ENCODE assay signal across 23 mouse cellular contexts in the genomic region with DNA sequence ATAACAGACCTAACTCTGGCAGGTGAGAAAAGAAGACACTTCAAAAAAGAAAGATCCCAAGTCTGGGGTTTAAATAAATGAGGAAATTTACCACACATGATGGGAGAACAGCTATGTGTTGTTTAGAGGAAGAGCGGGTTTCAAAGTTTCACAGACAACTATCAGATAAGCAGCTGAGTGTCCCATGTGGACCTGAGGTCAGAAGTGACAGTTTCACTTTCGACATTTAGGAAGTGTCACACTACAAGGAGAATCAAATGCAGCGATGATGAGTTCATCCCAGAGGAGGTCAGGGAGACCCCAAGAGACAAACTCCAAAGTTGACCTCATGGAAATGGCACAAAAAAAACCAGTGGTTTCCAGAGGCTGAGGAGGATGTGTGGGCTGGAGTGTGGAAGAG.
DNase-seq lines count a peak whose midpoint lies in the region; ATAC-seq and TF ChIP-seq lines count a peak whose summit lies in the region.
"Had no signal": no experiment of that assay in that cellular context is flagged by ENCODE, and none has a peak within 500 bp of the region (broad histone marks: within the 10 kb centered on the region; RNA-seq: fewer than 3 reads in every experiment).

No protein-coding gene starts in this region.

- H3K4me1 ChIP-seq in liver, postnatal 0 days (ENCODE audit: insufficient read depth), result no peaks in the 10 kb centered on the region
- peaks cover 2 to 7% of the 10 kb centered on the region in 2 experiments; a peak in 2 of 4 replicates for H3K4me1 ChIP-seq in CH12.LX (ENCODE audit: control insufficient read depth in 1 of 2, insufficient read depth in 2 of 2)
- H3K4me1 ChIP-seq in heart, embryonic 11.5 days (ENCODE audit: control insufficient read depth, insufficient read depth, low read length), result no peaks in the 10 kb centered on the region
- H3K4me1 ChIP-seq in forebrain, embryonic 12.5 days, result no peaks in the 10 kb centered on the region
- H3K4me1 ChIP-seq: embryonic facial prominence, embryonic 12.5 days had no signal

- in situ Hi-C loops in CH12.LX (cut with MboI; ENCODE audit: low pct_ligation_motif_present, low pct_unique_long_range_greater_than_20kb, low sequenced_read_pairs), result no loop called here

- H3K27ac ChIP-seq in liver, postnatal 0 days (ENCODE audit: low read depth), result no peak overlapping the region
- no peak overlapping the region for H3K27ac ChIP-seq in CH12.LX (ENCODE audit: insufficient read depth, low read depth)
- no peak overlapping the region for H3K27ac ChIP-seq in heart, embryonic 11.5 days (ENCODE audit: low read depth, low read length)
- H3K27ac ChIP-seq in forebrain, embryonic 12.5 days, result no peak overlapping the region
- H3K27ac ChIP-seq: embryonic facial prominence, embryonic 10.5 days; embryonic facial prominence, embryonic 12.5 days had no signal

- 39% methylated on average over 3 of the region's 3 CpGs for WGBS in liver, postnatal 0 days (ENCODE audit: insufficient replicate concordance)
- WGBS in heart, embryonic 11.5 days (ENCODE audit: insufficient replicate concordance), result 69% methylated on average over 3 of the region's 3 CpGs
- 92% methylated on average over 3 of the region's 3 CpGs for WGBS in forebrain, embryonic 12.5 days

- TF ChIP-seq POLR2A in CH12.LX (IDR thresholded peaks at IDR 0.05; ENCODE audit: low read depth, low read length), result no peak

- no peaks in the 10 kb centered on the region for H3K79me2 ChIP-seq in CH12.LX (replicated peaks; ENCODE audit: control insufficient read depth, extremely low read depth, insufficient read depth, poor library complexity, severe bottlenecking)

- TF ChIP-seq EP300 in liver, postnatal 0 days (IDR thresholded peaks at IDR 0.05; ENCODE audit: low read depth), result no peak
- TF ChIP-seq EP300 in CH12.LX (IDR thresholded peaks at IDR 0.05; ENCODE audit: low read length), result no peak

- DNase-seq in liver, postnatal 0 days, result no peak
- DNase-seq in liver, result no peak
- no peak for DNase-seq in CH12.LX (ENCODE audit: extremely low read depth)
- DNase-seq in gastrocnemius, postnatal 36 days, result no peak
- DNase-seq: adrenal gland, adult 2 months; adrenal gland, postnatal 10 days; adrenal gland, postnatal 25 days; B cell, adult 2 months; cerebellum, adult 11 months; cerebellum, adult 18-20 months; cerebellum, adult 8-10 months; cerebellum, adult 9-11 months; cerebellum, postnatal 14 days; cerebellum, postnatal 36 days had no signal

- no peak for TF ChIP-seq RAD21 in CH12.LX (IDR thresholded peaks at IDR 0.05; ENCODE audit: low read depth, low read length)

- H3K4me2 ChIP-seq in liver, postnatal 0 days (ENCODE audit: low read depth, low read length), result 0 out of 2 replicates have a peak overlapping the region, but pooled peaks have one; percentile 0
- peak overlapping the region; percentile 11; the same call in 1 of the 2 replicates for H3K4me2 ChIP-seq in CH12.LX (ENCODE audit: insufficient read depth, low read depth, poor library complexity, severe bottlenecking)
- H3K4me2 ChIP-seq in heart, embryonic 11.5 days, result no peak overlapping the region
- no peak overlapping the region for H3K4me2 ChIP-seq in forebrain, embryonic 12.5 days
- H3K4me2 ChIP-seq: embryonic facial prominence, embryonic 12.5 days had no signal

- peak; percentile 78 for ATAC-seq in liver, postnatal 0 days
- ATAC-seq in granulocyte monocyte progenitor cell, adult 5-6 weeks (replicated peaks; ENCODE audit: poor library complexity, severe bottlenecking), result peak; percentile 84
- ATAC-seq in megakaryocyte progenitor cell, adult 5-6 weeks (replicated peaks; ENCODE audit: poor library complexity), result peak; percentile 87
- no peak for ATAC-seq in heart, embryonic 11.5 days (replicated peaks; ENCODE audit: insufficient number of reproducible peaks, low FRiP score, low TSS enrichment)
- ATAC-seq in forebrain, embryonic 12.5 days (ENCODE audit: low FRiP score), result no peak
- ATAC-seq: CD4-positive, CD25-positive, alpha-beta regulatory T cell, adult 4 months; forebrain, embryonic 14.5 days; forebrain, embryonic 16.5 days had no signal

- H3K4me3 ChIP-seq in liver, postnatal 0 days (ENCODE audit: low read depth, low read length), result no peak overlapping the region
- H3K4me3 ChIP-seq in CH12.LX (replicated peaks in 1 of 3; ENCODE audit: low read depth in 2 of 3, low read length in 2 of 3, poor library complexity in 1 of 3), result no peak overlapping the region
- H3K4me3 ChIP-seq in heart, embryonic 11.5 days (ENCODE audit: low read depth, low read length), result no peak overlapping the region
- no peak overlapping the region for H3K4me3 ChIP-seq in forebrain, embryonic 12.5 days (replicated peaks)
- H3K4me3 ChIP-seq: embryonic facial prominence, embryonic 10.5 days; embryonic facial prominence, embryonic 12.5 days had no signal

- no peaks in the 10 kb centered on the region for H3K36me3 ChIP-seq in liver, postnatal 0 days (replicated peaks; ENCODE audit: insufficient read depth, low read length)
- no peaks in the 10 kb centered on the region for H3K36me3 ChIP-seq in CH12.LX (replicated peaks in 1 of 2; ENCODE audit: control insufficient read depth in 1 of 2, insufficient read depth in 1 of 2, low read length in 1 of 2)
- no peaks in the 10 kb centered on the region for H3K36me3 ChIP-seq in heart, embryonic 11.5 days (ENCODE audit: control insufficient read depth, insufficient read depth, low read length)
- no peaks in the 10 kb centered on the region for H3K36me3 ChIP-seq in forebrain, embryonic 12.5 days (replicated peaks)
- H3K36me3 ChIP-seq: embryonic facial prominence, embryonic 10.5 days; embryonic facial prominence, embryonic 12.5 days had no signal

- H3K27me3 ChIP-seq in liver, postnatal 0 days (ENCODE audit: insufficient read depth, low read length), result no peaks in the 10 kb centered on the region
- H3K27me3 ChIP-seq in CH12.LX (replicated peaks), result no peaks in the 10 kb centered on the region
- H3K27me3 ChIP-seq in heart, embryonic 11.5 days (ENCODE audit: control insufficient read depth, insufficient read depth, low read length), result no peaks in the 10 kb centered on the region
- H3K27me3 ChIP-seq in forebrain, embryonic 12.5 days, result no peaks in the 10 kb centered on the region
- H3K27me3 ChIP-seq: embryonic facial prominence, embryonic 12.5 days had no signal

- no peaks in the 10 kb centered on the region for H3K9me3 ChIP-seq in liver, postnatal 0 days (ENCODE audit: low read length)
- H3K9me3 ChIP-seq in CH12.LX (replicated peaks; ENCODE audit: low read length), result no peaks in the 10 kb centered on the region
- H3K9me3 ChIP-seq in heart, embryonic 11.5 days (replicated peaks; ENCODE audit: control insufficient read depth, low read length), result no peaks in the 10 kb centered on the region
- H3K9me3 ChIP-seq in forebrain, embryonic 12.5 days, result no peaks in the 10 kb centered on the region
- H3K9me3 ChIP-seq: embryonic facial prominence, embryonic 10.5 days; embryonic facial prominence, embryonic 12.5 days had no signal

- dilution Hi-C loops in CH12.LX (cut with MboI; ENCODE audit: extremely low pct_ligation_motif_present, extremely low pct_unique_long_range_greater_than_20kb, low sequenced_read_pairs), result no loop called here

- intact Hi-C loops in gastrocnemius, postnatal 36 days (cut with DNase I), result no loop called here

- H3K9ac ChIP-seq in liver, postnatal 0 days (replicated peaks), result no peak overlapping the region
- H3K9ac ChIP-seq in CH12.LX (ENCODE audit: insufficient read depth, low read depth), result no peak overlapping the region
- no peak overlapping the region for H3K9ac ChIP-seq in heart, embryonic 11.5 days (ENCODE audit: low read depth, low read length)
- no peak overlapping the region for H3K9ac ChIP-seq in forebrain, embryonic 12.5 days
- H3K9ac ChIP-seq: embryonic facial prominence, embryonic 12.5 days had no signal

- no peak for TF ChIP-seq CTCF in liver, postnatal 0 days (IDR thresholded peaks at IDR 0.05; ENCODE audit: low read depth)
- TF ChIP-seq CTCF in CH12.LX (conservative IDR thresholded peaks at IDR 0.05 in 1 of 2, IDR thresholded peaks at IDR 0.05 in 1 of 2; ENCODE audit: low read depth in 2 of 2, low read length in 2 of 2), result no peak

TF ChIP-seq in CH12.LX, 34 proteins besides CTCF, POLR2A, EP300 and RAD21:
- TF ChIP-seq TBP (conservative IDR thresholded peaks at IDR 0.05; ENCODE audit: low read depth, low read length) (no peak), ELF1 (IDR thresholded peaks at IDR 0.05; ENCODE audit: low read depth, low read length) (no peak), RCOR1 (conservative IDR thresholded peaks at IDR 0.05; ENCODE audit: low read depth, low read length) (no peak), GABPA (IDR thresholded peaks at IDR 0.05; ENCODE audit: insufficient replicate concordance, low read depth, low read length) (no peak), UBTF (IDR thresholded peaks at IDR 0.05; ENCODE audit: low read depth, low read length) (no peak), BHLHE40 (IDR thresholded peaks at IDR 0.05; ENCODE audit: low read depth, low read length) (no peak), SMC3 (IDR thresholded peaks at IDR 0.05; ENCODE audit: low read depth, low read length) (no peak), E2F4 (IDR thresholded peaks at IDR 0.05; ENCODE audit: insufficient replicate concordance, low read depth, low read length) (no peak), POLR2AphosphoS2 (IDR thresholded peaks at IDR 0.05; ENCODE audit: low read depth, low read length) (no peak), CHD1 (IDR thresholded peaks at IDR 0.05; ENCODE audit: low read depth, low read length) (no peak), ETS1 (conservative IDR thresholded peaks at IDR 0.05; ENCODE audit: low read depth, low read length) (no peak), JUND (conservative IDR thresholded peaks at IDR 0.05; ENCODE audit: low read depth, low read length) (no peak), ZKSCAN1 (IDR thresholded peaks at IDR 0.05; ENCODE audit: borderline replicate concordance, low read depth, low read length) (no peak), USF2 (conservative IDR thresholded peaks at IDR 0.05; ENCODE audit: low read depth, low read length) (no peak), MXI1 (IDR thresholded peaks at IDR 0.05; ENCODE audit: low read depth, low read length) (no peak)

Comparison
In these comparisons a context has a peak if more than half of its experiments do, and no peak if none do; other contexts are left out.
1. ATAC-seq: peak in liver, postnatal 0 days (single experiment), granulocyte monocyte progenitor cell, adult 5-6 weeks (single experiment) and megakaryocyte progenitor cell, adult 5-6 weeks (single experiment); none in heart, embryonic 11.5 days (single experiment) and forebrain, embryonic 12.5 days (single experiment).
2. H3K4me2 ChIP-seq: peak in liver, postnatal 0 days (single experiment) and CH12.LX (single experiment); none in heart, embryonic 11.5 days (single experiment) and forebrain, embryonic 12.5 days (single experiment).